Mouse (Mus musculus): Measurements from ENCODE around the gene Rhof.

Rhof gene

GRCm38 (mm10) chr5:123132308-123133071, at the start of gene Rhof:
Gene Rhof (minus strand): TSS chr5:123132692.
- DNase-seq (ENCODE audit: low spot score) = peak; percentile 80

- no peak for DNase-seq (ENCODE audit: low spot score)
These were observed 49.0 kb upstream of the Rhof start for GRCm38 (mm10) chr5:123181536-123181935.

GRCm38 (mm10) chr5:123180390-123180789, 47.9 kb upstream of the Rhof start:
- no peak for DNase-seq (ENCODE audit: low spot score)

GRCm38 (mm10) chr5:123178792-123179191, 46.3 kb upstream of the Rhof start:
- no peak for DNase-seq (ENCODE audit: low spot score)

GRCm38 (mm10) chr5:123171646-123172350, 39.3 kb upstream of the Rhof start:
- DNase-seq (ENCODE audit: low spot score) = peak; percentile 94

- no peak for DNase-seq (ENCODE audit: low spot score)
These were observed 37.9 kb upstream of the Rhof start for GRCm38 (mm10) chr5:123170365-123170764.

- no peak for DNase-seq (ENCODE audit: low spot score)
These were observed 36.8 kb upstream of the Rhof start, which contains the start of gene Psmd9 for GRCm38 (mm10) chr5:123169284-123169683. Gene Psmd9 (plus strand): TSS chr5:123169413.

GRCm38 (mm10) chr5:123167591-123167990, 35.1 kb upstream of the Rhof start:
- DNase-seq (ENCODE audit: low spot score) = no peak

- DNase-seq (ENCODE audit: low spot score) = no peak
These were observed 33.9 kb upstream of the Rhof start for GRCm38 (mm10) chr5:123166437-123166836.

GRCm38 (mm10) chr5:123162942-123163341, 30.4 kb upstream of the Rhof start:
- DNase-seq (ENCODE audit: low spot score) = no peak

GRCm38 (mm10) chr5:123160341-123160740, 27.8 kb upstream of the Rhof start:
- DNase-seq (ENCODE audit: low spot score) = no peak

- DNase-seq (ENCODE audit: low spot score) = no peak
These were observed 27.4 kb upstream of the Rhof start for GRCm38 (mm10) chr5:123159866-123160265.

- no peak for DNase-seq (ENCODE audit: low spot score)
These were observed 27.0 kb upstream of the Rhof start for GRCm38 (mm10) chr5:123159446-123159845.

- DNase-seq (ENCODE audit: low spot score) = no peak
These were observed 25.5 kb upstream of the Rhof start for GRCm38 (mm10) chr5:123157972-123158371.

GRCm38 (mm10) chr5:123156763-123157162, 24.3 kb upstream of the Rhof start:
- no peak for DNase-seq (ENCODE audit: low spot score)

GRCm38 (mm10) chr5:123155425-123155824, 22.9 kb upstream of the Rhof start:
- DNase-seq (ENCODE audit: low spot score) = peak; percentile 86

GRCm38 (mm10) chr5:123152901-123153300, 20.4 kb upstream of the Rhof start:
- no peak for DNase-seq (ENCODE audit: low spot score)

- DNase-seq (ENCODE audit: low spot score) = no peak
These were observed 19.3 kb upstream of the Rhof start for GRCm38 (mm10) chr5:123151707-123152362.

- DNase-seq (ENCODE audit: low spot score) = no peak
These were observed 18.6 kb upstream of the Rhof start for GRCm38 (mm10) chr5:123151077-123151476.

GRCm38 (mm10) chr5:123150641-123151040, 18.1 kb upstream of the Rhof start:
- no peak for DNase-seq (ENCODE audit: low spot score)

- DNase-seq (ENCODE audit: low spot score) = peak; percentile 88
These were observed 17.2 kb upstream of the Rhof start for GRCm38 (mm10) chr5:123149451-123150400.

Data from embryo, embryonic 10.5 days (tissue).